Comparison of ENCODE assay signal across 16 mouse cellular contexts in genomic region chr10:4154035-4154434, GRCm38 (mm10).
"Had no signal": no experiment of that assay in that cellular context is flagged by ENCODE, and none has a peak within 500 bp of the region (broad histone marks: within the 10 kb centered on the region; RNA-seq: fewer than 3 reads in every experiment).

No protein-coding gene starts in this region.

- DNase-seq: lung, postnatal 14 days; lung, postnatal 36 days; right cerebral cortex, postnatal 14 days; thymus, adult 2 months; thymus, postnatal 25 days; thymus, postnatal 4 days had no signal

- ATAC-seq: lung, postnatal 0 days; midbrain, embryonic 13.5 days; midbrain, embryonic 15.5 days had no signal

- H3K9me3 ChIP-seq: lung, embryonic 15.5 days; megakaryocyte, embryonic 14.5 days; midbrain, embryonic 13.5 days; midbrain, embryonic 15.5 days; neural tube, embryonic 12.5 days; stomach, embryonic 15.5 days had no signal

- H3K4me1 ChIP-seq: megakaryocyte, embryonic 14.5 days; midbrain, embryonic 13.5 days; midbrain, embryonic 15.5 days; neural tube, embryonic 12.5 days had no signal

- H3K36me3 ChIP-seq: lung, embryonic 15.5 days; midbrain, embryonic 13.5 days; midbrain, embryonic 15.5 days; neural tube, embryonic 12.5 days had no signal

- H3K27me3 ChIP-seq: lung, embryonic 15.5 days; megakaryocyte, embryonic 14.5 days; midbrain, embryonic 13.5 days; midbrain, embryonic 15.5 days; neural tube, embryonic 12.5 days; stomach, embryonic 15.5 days had no signal

- H3K27ac ChIP-seq: lung, embryonic 15.5 days; macrophage; midbrain, embryonic 13.5 days; midbrain, embryonic 15.5 days; neural tube, embryonic 12.5 days; stomach, embryonic 15.5 days; stomach, postnatal 0 days had no signal

- H3K4me3 ChIP-seq: lung, embryonic 15.5 days; megakaryocyte, embryonic 14.5 days; midbrain, embryonic 13.5 days; midbrain, embryonic 15.5 days; neural tube, embryonic 12.5 days; stomach, embryonic 15.5 days had no signal

- H3K4me2 ChIP-seq: lung, embryonic 15.5 days; midbrain, embryonic 11.5 days; midbrain, embryonic 13.5 days; midbrain, embryonic 15.5 days; neural tube, embryonic 12.5 days; stomach, embryonic 15.5 days had no signal

- H3K9ac ChIP-seq: lung, embryonic 15.5 days; midbrain, embryonic 13.5 days; midbrain, embryonic 15.5 days; neural tube, embryonic 12.5 days; stomach, embryonic 15.5 days had no signal
